Mouse (Mus musculus) frontal cortex, adult 2 months (tissue): ENCODE measurements around the gene Eif3l. TPM values are rescaled to one million over a fixed set of nuclear protein-coding genes. Genes with fewer than 3 reads are reported as not detected.

ENCODE experiments used
- DNase-seq, 2 experiments: peaks; one replicate each; pipeline ENCODE4 v3.0.0; 2022; ENCODE audit warnings: low spot score in 1 of 2; ENCODE audit errors: extremely low spot score in 1 of 2
- polyA plus RNA-seq: library from polyadenylated mRNA; depleted of rRNA; stranded (reverse); fragments of >200 nt; gene quantifications from 2 replicates; pipeline ENCODE4 v1.2.3, GENCODE M21; 2012

Eif3l gene
- polyA plus RNA-seq, 1 experiment: 90.8 TPM

GRCm38 (mm10) chr15:79048186-79048585, 26.8 kb upstream of the Eif3l start:
- DNase-seq: no peak

DNA sequence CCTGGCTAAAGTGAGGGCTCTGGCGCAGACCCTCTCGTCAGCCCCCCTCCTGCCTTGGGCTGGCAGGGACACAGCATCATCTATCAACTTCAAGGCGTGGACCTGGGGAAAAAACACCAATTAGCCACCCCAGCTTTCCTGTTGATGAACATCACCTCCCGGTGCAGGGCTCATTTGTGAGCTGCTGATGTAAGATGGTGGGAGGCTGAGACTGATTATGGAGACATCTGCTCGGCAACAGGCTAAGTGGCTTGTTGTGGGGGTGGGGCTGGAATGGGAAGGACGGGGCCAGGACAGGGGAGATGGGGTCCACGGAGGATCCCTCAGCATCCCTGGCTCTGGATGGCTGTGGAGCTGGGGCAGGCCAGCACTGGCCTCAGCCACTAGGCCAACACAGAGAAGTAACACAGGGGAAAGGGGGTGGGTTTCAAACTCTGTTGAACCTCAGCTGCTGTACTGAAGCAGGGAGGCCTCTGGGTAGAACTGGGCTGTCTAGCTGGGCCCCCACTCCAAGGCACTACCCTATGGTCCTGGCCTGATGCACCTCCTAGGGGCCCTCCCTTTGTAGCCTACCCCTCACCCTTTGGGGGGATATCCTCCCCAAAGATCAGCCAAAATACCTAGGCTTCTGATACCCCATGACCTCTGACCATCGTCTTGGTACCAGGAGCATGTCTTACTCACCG, 24.7 kb upstream of the Eif3l start:
- no peak for DNase-seq

DNA sequence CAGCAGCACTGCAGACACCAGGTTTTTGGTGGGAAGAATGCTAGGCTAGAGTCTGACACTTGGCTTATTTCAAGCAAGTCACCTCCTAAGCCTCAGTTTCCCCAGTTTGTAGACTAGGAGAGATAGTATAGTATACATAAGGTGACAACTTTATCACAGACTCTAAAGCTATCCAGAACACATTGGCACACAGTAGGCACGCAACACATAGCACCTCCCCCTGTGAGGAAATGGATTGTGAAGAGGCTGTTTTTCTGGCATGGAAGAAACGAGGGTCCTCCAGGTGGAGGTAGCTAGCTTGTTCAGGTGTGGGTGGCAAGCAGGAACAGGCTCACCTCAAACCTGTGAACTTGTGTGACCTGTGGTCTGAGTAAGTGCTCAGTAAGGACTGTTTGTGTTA, 24.0 kb upstream of the Eif3l start:
- no peak for DNase-seq

GRCm38 (mm10) chr15:79051461-79052360, 23.3 kb upstream of the Eif3l start:
- DNase-seq: no peak

- no peak for DNase-seq
These were observed 22.6 kb upstream of the Eif3l start for GRCm38 (mm10) chr15:79052366-79052765.

GRCm38 (mm10) chr15:79056601-79057000, 18.4 kb upstream of the Eif3l start:
- DNase-seq: no peak

- DNase-seq: no peak
These were observed 17.1 kb upstream of the Eif3l start for GRCm38 (mm10) chr15:79057850-79058249.

GRCm38 (mm10) chr15:79060887-79061565, 14.0 kb upstream of the Eif3l start:
- no peak for DNase-seq

DNA sequence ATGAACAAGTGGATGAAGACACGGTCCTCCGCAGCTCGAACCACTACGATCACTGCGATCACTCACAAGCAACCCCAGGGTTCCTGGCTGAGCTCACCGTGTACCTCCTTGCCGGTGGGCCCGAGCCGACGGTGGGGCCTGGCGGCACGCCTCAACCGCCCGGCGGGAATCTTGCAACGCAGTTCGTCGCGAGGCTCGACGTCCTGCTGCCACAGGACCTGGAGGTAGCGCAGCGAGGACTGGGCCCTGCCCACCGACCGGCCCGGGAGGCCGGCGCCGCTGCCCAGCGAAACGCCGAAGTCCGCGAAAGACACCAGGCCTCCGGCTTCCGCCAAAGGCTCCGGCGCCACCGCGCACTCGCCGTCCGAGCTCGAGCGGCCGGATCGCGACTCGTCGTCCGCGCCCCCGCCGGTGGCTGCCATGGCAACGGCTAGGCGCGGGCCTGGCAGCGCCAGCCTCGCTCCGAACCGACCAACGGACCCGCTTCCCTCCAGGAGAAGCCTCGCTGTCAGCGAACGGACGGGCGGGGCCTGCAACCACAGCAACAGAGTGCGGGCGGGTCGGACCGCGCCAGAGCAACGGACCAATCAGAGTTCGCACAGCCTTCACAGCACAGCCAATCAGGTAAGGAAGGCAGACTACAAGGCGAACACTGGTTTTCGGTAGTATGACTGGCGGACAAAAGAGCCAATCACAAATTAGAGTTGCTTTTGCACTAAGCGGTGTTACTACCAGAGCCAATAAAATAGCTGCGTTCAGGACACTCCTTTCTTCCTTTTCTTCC, 12.4 kb upstream of the Eif3l start, which contains the start of gene Ankrd54:
TSS of gene Ankrd54 (minus strand) at position 518 of the 784 bp plus-strand sequence.
- DNase-seq: peak; percentile 99 to 100

- no peak for DNase-seq
These were observed 11.7 kb upstream of the Eif3l start for GRCm38 (mm10) chr15:79063160-79063740.

DNA sequence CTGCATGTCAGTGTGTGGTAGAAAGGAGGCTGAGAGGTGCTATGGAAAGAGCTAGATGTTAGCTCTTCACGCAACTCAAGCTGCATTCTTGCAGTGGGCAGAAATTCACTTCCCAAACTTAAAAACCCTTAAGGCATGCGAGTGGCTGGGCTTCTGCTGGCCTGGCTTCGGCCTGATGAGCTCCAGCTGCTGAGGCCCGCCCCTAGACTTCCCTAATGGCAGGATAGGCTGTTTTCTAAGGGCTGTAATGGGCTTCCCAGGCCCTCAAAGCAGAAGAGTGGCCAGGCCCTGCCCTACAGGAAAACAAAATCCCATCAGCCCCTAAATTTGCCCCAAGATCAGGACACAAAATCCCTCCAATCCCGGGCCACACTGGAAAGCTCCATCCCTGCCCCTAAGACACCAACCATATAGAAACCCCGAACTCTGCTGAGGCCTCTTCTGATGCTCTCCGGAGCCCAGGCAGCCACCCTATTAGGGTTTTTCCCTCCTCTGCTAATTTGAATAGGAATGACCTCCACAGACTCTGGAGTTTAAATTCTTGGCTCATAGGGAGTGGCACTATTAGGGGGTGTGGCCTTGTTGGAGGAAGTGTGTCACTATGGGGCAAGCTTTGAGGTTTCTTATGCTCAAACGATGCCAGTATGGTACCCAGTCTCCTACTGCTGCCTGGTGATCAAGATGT, 9.8 kb upstream of the Eif3l start:
- DNase-seq: no peak

DNA sequence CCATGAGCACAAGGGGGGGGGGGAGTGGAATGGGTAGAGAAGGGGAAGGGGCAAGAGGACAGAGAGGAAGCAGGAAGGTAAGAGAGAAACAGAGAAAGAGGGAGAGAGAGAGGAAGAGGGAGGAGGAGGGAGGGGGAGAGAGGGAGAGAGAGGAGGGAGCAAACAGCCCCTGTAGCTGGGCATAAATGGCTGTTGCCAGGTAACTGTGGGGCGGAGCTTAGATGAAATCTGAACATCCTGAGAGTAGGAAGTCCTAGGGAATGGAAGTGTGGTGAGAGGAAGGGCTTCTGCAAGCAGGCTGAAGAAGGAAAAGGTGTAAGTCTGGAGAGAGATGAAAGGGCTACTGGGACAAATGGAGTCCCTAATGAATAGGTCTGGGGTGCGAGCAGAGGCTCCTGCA, 8.7 kb upstream of the Eif3l start:
- DNase-seq: no peak

DNA sequence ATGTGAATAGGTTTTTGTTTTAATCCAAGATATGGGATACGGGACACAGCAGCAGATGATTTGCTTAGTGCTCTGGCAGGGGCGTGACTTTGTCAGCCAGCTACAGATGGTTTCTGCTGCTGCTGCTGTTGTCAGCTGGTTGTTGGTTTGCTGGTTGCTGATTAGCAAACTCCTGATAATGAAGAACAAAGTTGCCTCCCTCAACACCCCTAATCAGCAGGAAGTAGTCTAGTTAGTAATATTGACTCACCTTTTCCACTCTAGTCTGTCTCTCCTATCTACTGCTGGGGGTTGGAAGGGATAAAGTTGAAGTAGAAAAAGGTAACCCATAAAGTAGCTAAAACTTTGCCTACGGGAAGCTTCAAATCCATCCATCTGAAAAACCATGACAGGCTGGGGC, 7.3 kb upstream of the Eif3l start:
- DNase-seq: no peak

GRCm38 (mm10) chr15:79068416-79068815, 6.6 kb upstream of the Eif3l start:
- no peak for DNase-seq

GRCm38 (mm10) chr15:79071117-79072039, 3.6 kb upstream of the Eif3l start:
- peak in 1 of 2 experiments; percentile 64 for DNase-seq

- no peak for DNase-seq
These were observed 1.2 kb upstream of the Eif3l start for GRCm38 (mm10) chr15:79073752-79074151.

GRCm38 (mm10) chr15:79074446-79074845, 533 bp upstream of the Eif3l start:
- DNase-seq: no peak

DNA sequence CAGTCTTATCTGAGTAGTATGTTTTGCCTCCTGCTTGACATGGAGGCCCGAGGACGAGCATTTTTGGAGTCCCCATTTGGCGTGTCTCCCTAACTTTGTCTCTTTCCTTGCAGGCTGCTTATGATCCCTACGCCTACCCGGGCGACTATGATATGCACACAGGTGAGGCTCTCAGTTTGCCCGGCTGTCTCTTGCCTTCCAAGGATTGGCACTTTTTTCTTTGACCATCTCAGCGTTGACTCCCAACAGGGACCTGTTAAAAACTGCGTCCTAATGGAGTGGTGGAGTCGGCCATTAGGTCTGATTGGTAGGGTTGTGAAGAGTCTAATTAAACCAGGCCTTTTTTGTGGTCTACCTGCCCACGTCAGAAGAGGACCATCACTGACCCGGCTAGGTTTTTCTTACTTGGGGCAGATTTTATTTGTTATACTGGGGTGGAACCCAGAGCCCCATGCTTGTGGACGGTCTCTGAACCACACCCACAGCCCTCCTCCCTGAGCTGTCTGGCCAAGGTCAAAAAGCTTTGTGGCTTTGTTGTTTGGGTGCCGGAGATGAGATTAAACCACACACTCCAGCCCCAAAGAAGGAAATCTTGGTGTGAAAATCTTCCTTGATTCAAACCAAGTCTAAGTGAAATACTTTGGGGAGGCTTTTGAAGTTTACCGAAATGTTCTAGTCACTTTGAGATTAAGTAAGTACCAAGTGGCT, 833 bp downstream of the Eif3l start:
- DNase-seq: no peak
